Mouse (Mus musculus): ENCODE measurements around the gene Cib1. TPM values are rescaled to one million over a fixed set of nuclear protein-coding genes. Genes with fewer than 3 reads are reported as not detected.

Gene Cib1
- polyA plus RNA-seq, 1 experiment: 25.7 TPM

DNA sequence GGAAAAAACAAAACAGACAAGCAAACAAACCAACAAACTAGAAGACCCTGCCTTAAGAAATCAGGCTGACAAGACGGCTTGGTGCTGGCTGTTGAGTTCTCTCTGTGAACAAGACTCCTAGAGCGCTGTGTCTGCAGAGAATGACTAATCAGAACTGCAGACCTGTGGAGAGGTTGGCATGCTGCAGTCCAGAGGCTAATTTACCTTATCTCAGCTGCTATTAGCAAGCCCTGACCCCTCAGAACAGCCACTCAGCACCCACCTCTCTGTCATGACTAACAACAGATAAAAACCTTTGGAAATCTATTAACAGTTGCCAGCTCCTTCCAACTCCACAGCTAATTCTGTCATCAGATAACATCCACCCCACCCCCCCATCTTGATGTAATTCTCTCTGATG lies 51.5 kb downstream of the Cib1 start:
- no peak for DNase-seq (ENCODE audit: low read depth)
- TF ChIP-seq POLR2A (IDR thresholded peaks at IDR 0.05; ENCODE audit: borderline replicate concordance, extremely low read depth, insufficient read depth, insufficient read length, poor library complexity, severe bottlenecking): no peak
- TF ChIP-seq CTCF (IDR thresholded peaks at IDR 0.05; ENCODE audit: borderline replicate concordance, extremely low read depth, insufficient read depth, insufficient read length): no peak

DNA sequence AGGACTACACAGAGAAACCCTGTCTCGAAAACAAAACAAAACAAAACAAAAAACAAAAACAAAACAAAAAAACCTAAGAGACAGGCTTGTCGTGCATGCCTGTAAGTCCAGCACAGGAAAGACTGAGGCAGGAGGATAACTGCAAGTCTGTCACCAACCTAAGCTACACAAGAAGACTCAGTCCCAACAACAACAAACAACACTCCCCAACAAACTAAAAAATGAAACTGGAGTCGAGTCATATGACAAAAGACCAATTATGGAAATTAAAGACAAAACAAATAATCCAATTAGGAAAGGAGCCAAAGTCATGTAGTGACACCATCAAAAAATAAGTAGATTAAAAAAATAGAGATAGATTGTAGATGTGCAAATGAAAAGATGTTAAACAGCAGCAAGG lies 52.4 kb downstream of the Cib1 start:
- TF ChIP-seq CTCF (IDR thresholded peaks at IDR 0.05; ENCODE audit: borderline replicate concordance, extremely low read depth, insufficient read depth, insufficient read length) (no peak), POLR2A (IDR thresholded peaks at IDR 0.05; ENCODE audit: borderline replicate concordance, extremely low read depth, insufficient read depth, insufficient read length, poor library complexity, severe bottlenecking) (no peak)
- no peak for DNase-seq (ENCODE audit: low read depth)

DNA sequence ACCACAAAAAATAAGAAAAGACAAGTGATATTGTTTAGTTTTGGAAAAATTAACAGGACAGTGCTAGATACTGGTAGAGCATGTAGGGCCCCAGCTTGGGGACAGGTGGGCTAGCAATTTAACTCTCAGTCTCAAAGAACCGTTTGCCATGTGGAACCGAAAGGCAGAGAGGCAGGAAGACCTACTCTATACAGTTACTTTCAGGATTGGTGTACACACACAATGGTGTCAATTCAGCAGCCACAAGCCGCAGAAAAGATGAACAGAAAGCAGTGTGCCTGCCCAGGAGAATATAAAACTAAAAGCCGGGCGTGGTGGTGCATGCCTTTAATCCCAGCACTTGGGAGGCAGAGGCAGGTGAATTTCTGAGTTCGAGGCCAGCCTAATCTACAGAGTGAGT lies 52.8 kb downstream of the Cib1 start:
- TF ChIP-seq CTCF (IDR thresholded peaks at IDR 0.05; ENCODE audit: borderline replicate concordance, extremely low read depth, insufficient read depth, insufficient read length): no peak
- TF ChIP-seq POLR2A (IDR thresholded peaks at IDR 0.05; ENCODE audit: borderline replicate concordance, extremely low read depth, insufficient read depth, insufficient read length, poor library complexity, severe bottlenecking): no peak
- DNase-seq (ENCODE audit: low read depth): no peak

DNA sequence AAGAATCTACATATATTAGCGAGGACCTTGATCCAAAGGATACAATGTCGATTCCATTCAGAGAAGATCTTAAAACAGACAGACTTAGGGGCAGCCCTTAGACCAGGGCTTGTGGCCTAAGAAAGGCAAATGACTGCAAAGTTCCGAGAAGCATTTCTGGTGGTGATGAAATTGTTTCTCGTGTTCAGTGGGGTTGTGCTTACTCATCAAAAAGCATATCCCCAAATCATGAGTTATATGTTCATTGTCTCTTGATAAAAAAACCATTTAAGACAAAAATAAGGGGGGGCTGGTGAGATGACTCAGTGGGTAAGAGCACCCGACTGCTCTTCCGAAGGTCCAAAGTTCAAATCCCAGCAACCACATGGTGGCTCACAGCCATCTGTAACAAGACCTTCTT lies 53.3 kb downstream of the Cib1 start:
- DNase-seq (ENCODE audit: low read depth): no peak
- TF ChIP-seq CTCF (IDR thresholded peaks at IDR 0.05; ENCODE audit: borderline replicate concordance, extremely low read depth, insufficient read depth, insufficient read length): no peak
- TF ChIP-seq POLR2A (IDR thresholded peaks at IDR 0.05; ENCODE audit: borderline replicate concordance, extremely low read depth, insufficient read depth, insufficient read length, poor library complexity, severe bottlenecking): no peak

DNA sequence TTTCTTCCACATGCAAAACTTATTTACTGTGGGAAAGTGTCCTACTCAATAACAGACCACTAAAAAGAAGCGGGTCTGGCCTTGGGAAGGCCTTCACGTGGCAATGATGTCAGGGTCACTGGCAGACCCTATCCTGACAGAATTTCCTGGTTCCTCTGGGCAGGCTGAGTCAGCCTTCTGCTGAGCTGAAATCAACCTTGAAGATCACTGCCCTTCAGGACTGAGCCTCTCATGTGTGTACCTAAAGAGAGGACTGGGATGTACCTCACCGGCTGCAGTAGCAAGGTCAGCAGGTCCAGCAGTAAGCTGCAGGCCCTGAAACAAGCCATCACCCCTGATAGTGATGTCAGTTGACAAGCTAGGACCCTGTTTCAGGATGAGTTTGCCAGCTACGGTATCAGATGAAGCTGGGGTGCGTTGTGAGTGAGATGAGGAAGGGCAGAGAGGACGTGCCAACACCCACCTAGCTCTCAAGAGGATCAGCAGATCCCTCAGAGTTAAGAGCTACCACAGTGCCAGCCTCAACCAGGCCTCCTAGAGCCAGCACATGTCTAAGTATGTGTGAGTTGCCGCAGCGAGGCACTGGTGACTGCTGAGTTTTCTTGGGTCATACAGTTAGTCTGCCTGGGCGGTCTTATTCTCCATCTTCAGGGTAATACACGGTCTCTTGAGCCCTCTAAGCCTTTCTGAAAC lies 54.4 kb downstream of the Cib1 start:
- no peak for DNase-seq (ENCODE audit: low read depth)
- TF ChIP-seq POLR2A (IDR thresholded peaks at IDR 0.05; ENCODE audit: borderline replicate concordance, extremely low read depth, insufficient read depth, insufficient read length, poor library complexity, severe bottlenecking) (no peak), CTCF (IDR thresholded peaks at IDR 0.05; ENCODE audit: borderline replicate concordance, extremely low read depth, insufficient read depth, insufficient read length) (no peak)

DNA sequence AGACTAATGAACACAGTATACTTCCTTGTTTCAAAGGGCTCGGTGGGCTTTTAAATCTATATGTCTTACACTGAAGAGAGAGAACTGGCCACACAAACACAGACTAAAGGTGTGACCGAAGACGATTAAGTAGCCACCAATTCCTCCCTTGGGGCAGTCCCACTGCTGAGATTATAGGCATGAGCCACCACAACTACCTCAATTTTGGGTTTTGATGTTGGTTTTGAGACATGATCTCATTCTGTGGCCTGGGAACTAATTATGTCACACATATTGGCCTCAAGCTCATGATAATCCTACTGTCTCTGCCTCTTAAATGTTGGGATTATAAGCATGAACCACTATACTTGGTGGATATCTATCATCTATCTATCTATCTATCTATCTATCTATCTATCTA lies 55.2 kb downstream of the Cib1 start:
- DNase-seq (ENCODE audit: low read depth): no peak
- TF ChIP-seq POLR2A (IDR thresholded peaks at IDR 0.05; ENCODE audit: borderline replicate concordance, extremely low read depth, insufficient read depth, insufficient read length, poor library complexity, severe bottlenecking): no peak
- no peak for TF ChIP-seq CTCF (IDR thresholded peaks at IDR 0.05; ENCODE audit: borderline replicate concordance, extremely low read depth, insufficient read depth, insufficient read length)

Other genes starting within 250 kb of the Cib1 start
- 34.8 and 36.1 TPM in 2 replicates for gene Zfp710, start 208.0 kb downstream of the Cib1 start, polyA plus RNA-seq (2012; rRNA removed)
- 230 and 297 TPM in 2 replicates for gene Idh2, start 117.4 kb downstream of the Cib1 start, polyA plus RNA-seq (2012; rRNA removed)
- gene Sema4b, start 46.0 kb downstream of the Cib1 start, polyA plus RNA-seq (2012; rRNA removed): 14.7 and 23.6 TPM in 2 replicates
- gene Gdpgp1, start 52 bp upstream of the Cib1 start, polyA plus RNA-seq (2012; rRNA removed): 2.3 and 3.4 TPM in 2 replicates
- gene Ttll13, start 13.6 kb upstream of the Cib1 start, polyA plus RNA-seq (2012; rRNA removed): 0.79 and 1.2 TPM in 2 replicates
- 50.9 and 65.2 TPM in 2 replicates for gene Ngrn, start 28.4 kb upstream of the Cib1 start, polyA plus RNA-seq (2012; rRNA removed)
- gene Vps33b, start 36.8 kb upstream of the Cib1 start, polyA plus RNA-seq (2012; rRNA removed): 25.5 and 34.0 TPM in 2 replicates
- gene Prc1, start 61.6 kb upstream of the Cib1 start, polyA plus RNA-seq (2012; rRNA removed): 37.3 and 62.3 TPM in 2 replicates
- 22.2 and 30.1 TPM in 2 replicates for gene Rccd1, start 91.6 kb upstream of the Cib1 start, polyA plus RNA-seq (2012; rRNA removed)
- gene Unc45a, start 108.2 kb upstream of the Cib1 start, polyA plus RNA-seq (2012; rRNA removed): 73.6 and 85.0 TPM in 2 replicates
- 45.0 and 61.4 TPM in 2 replicates for gene Hddc3, start 110.3 kb upstream of the Cib1 start, polyA plus RNA-seq (2012; rRNA removed)
- gene Man2a2, start 138.6 kb upstream of the Cib1 start, polyA plus RNA-seq (2012; rRNA removed): 59.9 and 78.3 TPM in 2 replicates
- 7.1 and 8.0 TPM in 2 replicates for gene Fes, start 155.1 kb upstream of the Cib1 start, polyA plus RNA-seq (2012; rRNA removed)
- gene Furin, start 172.6 kb upstream of the Cib1 start, polyA plus RNA-seq (2012; rRNA removed): 13.3 and 22.8 TPM in 2 replicates